Mouse (Mus musculus) kidney, adult 2 months (tissue): ENCODE measurements around the gene Zp3.
A peak's percentile ranks its signal among the peaks of the same experiment; 100 is the strongest.

Source experiments
- CTCF ChIP-seq: fragments of 200-500 bp; conservative IDR thresholded peaks from 2 replicates; pipeline ENCODE4 v1.5.1; 2011; ENCODE audit warnings: low read depth, mild to moderate bottlenecking, control low read depth, low read length, moderate library complexity, mixed read lengths; ENCODE audit not compliant: insufficient read depth, insufficient read length
- POLR2A ChIP-seq: fragments of 200-500 bp; IDR thresholded peaks from one replicate; pipeline ENCODE4 v1.6.1; 2011; ENCODE audit warnings: low read depth, low read length, control low read depth

- TF ChIP-seq CTCF (peak; percentile 98), POLR2A (no peak)
Observed at GRCm38 (mm10) chr5:135982398-135982797, 2.5 kb downstream of the Zp3 start.
